Mouse (Mus musculus) liver, embryonic 11.5 days (tissue): ENCODE results near the gene Id3. TPM values are rescaled to one million over a fixed set of nuclear protein-coding genes. Genes with fewer than 3 reads are reported as not detected.

ENCODE experiments used
- ATAC-seq: fragments of 200-750 bp; cut with Nextera tagmentation; replicated peaks from 2 replicates; pipeline ENCODE4 v1.8.0; 2017; ENCODE audit warnings: moderate number of reproducible peaks, mild to moderate bottlenecking, moderate TSS enrichment, moderate library complexity; ENCODE audit not compliant: low FRiP score
- DNase-seq: peaks from one replicate; pipeline ENCODE4 v3.0.0-alpha.2; 2017; ENCODE audit warnings: low spot score
- H3K27ac ChIP-seq: fragments of 300-500 bp; sonication (generic); 2 replicates; pipeline ENCODE4 v1.5.1; 2014; ENCODE audit warnings: mild to moderate bottlenecking, low read depth, low read length, control low read depth
- H3K27me3 ChIP-seq: fragments of 300-500 bp; sonication (generic); replicated peaks from 2 replicates; pipeline ENCODE4 v1.6.1; 2014; ENCODE audit warnings: low read length, mixed read lengths; ENCODE audit not compliant: control insufficient read depth, insufficient read depth
- H3K36me3 ChIP-seq: fragments of 300-500 bp; sonication (generic); 2 replicates; pipeline ENCODE4 v1.6.1; 2014; ENCODE audit warnings: mild to moderate bottlenecking, low read length, moderate library complexity, mixed read lengths; ENCODE audit not compliant: control insufficient read depth, insufficient read depth
- H3K4me1 ChIP-seq: fragments of 300-500 bp; sonication (generic); replicated peaks from 2 replicates; pipeline ENCODE4 v1.6.1; 2014; ENCODE audit warnings: low read length, mixed read lengths; ENCODE audit not compliant: control insufficient read depth, insufficient read depth
- H3K4me2 ChIP-seq: fragments of 300-500 bp; sonication (generic); 2 replicates; pipeline ENCODE4 v1.6.1; 2014; ENCODE audit warnings: mild to moderate bottlenecking, control low read depth, moderate library complexity
- H3K4me3 ChIP-seq: fragments of 300-500 bp; sonication (generic); 2 replicates; pipeline ENCODE4 v1.5.1; 2014; ENCODE audit warnings: low read depth, low read length, control low read depth
- H3K9ac ChIP-seq: fragments of 300-500 bp; sonication (generic); 2 replicates; pipeline ENCODE4 v1.6.1; 2014; ENCODE audit warnings: low read depth, low read length, control low read depth
- H3K9me3 ChIP-seq: fragments of 300-500 bp; sonication (generic); 2 replicates; pipeline ENCODE4 v1.6.1; 2016; ENCODE audit warnings: low read length, inconsistent platforms, mixed read lengths; ENCODE audit not compliant: control insufficient read depth
- WGBS: fragments of 180-500 bp; shearing (Covaris S2); extraction: QIAGEN DNeasy Blood & Tissue Kit; methylation state at CpG from one replicate; pipeline ENCODE4 v1.1.7; 2014; 5-methylcytosine and 5-hydroxymethylcytosine counted together
- polyA plus RNA-seq: library from polyadenylated mRNA; unstranded; fragments of >200 nt; fragmentation: Nextera tagmentation; extraction: Ambion mirVana; gene quantifications from 2 replicates; pipeline ENCODE4 v1.2.1, GENCODE M21; 2014

Gene Id3
- polyA plus RNA-seq, 1 experiment from 2014 or later = 200 TPM

DNA sequence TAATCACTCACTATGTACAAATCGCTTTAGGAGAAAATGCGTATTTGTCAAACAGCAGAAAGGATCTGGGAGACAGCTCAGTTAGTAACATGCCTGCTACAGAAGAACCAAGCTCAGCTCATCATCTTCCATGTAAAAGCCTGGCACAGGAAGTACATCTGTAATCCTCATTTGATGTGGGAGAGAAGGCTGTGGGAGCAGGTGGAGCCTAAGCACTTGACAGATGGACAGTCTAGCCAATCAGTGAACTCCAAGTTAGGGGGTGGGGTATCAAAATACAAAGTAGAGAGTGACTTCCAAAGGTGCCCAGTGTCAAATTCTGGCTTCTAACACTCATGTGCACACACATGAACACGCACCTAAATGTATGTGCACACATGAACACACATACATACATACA lies 22.1 kb upstream of the Id3 start:
- Histone ChIP-seq H3K4me3 (no peak overlapping the region), H3K9ac (no peak overlapping the region), H3K27me3 (0 out of 2 replicates have a peak, but pooled peaks cover 5% of the 10 kb centered on the region), H3K36me3 (no peaks in the 10 kb centered on the region), H3K4me2 (no peak overlapping the region), H3K4me1 (peaks cover 8% of the 10 kb centered on the region), H3K9me3 (no peaks in the 10 kb centered on the region), H3K27ac (no peak overlapping the region)
- ATAC-seq (no peak), DNase-seq (no peak)
- WGBS = 84% methylated on average over 3 of the region's 3 CpGs

DNA sequence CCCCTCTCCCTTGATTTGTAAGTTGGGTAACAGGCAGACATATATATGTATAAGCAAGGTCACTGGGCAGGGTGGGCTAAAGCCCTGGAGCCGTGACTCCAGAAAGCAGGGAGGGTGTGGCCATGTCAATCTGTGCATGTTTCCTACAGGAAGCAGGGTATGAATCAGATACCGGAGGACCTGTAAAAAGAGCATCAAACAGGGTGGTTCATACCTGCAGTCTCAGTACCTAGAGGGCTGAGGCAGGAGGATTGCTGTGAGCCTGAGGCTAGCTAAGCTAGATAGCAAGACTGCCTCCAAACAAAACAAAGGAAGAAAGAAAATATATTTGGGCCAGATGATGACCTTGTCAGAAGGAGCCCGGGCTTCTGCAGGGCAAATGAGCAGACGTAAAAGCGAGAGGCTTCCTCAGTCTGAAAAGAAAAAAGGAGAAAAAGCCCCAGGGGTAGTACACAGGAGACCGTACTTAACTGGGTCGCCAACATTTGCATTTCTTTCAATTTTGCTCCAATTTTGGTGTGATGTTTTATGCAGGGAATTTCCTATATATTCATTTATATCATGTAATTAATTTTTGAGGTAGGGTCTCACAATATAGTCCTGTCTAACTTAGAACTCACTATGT lies 21.3 kb upstream of the Id3 start:
- Histone ChIP-seq H3K4me1 (peaks cover 5% of the 10 kb centered on the region), H3K9me3 (no peaks in the 10 kb centered on the region), H3K9ac (no peak overlapping the region), H3K36me3 (no peaks in the 10 kb centered on the region), H3K4me3 (no peak overlapping the region), H3K27ac (no peak overlapping the region), H3K4me2 (no peak overlapping the region), H3K27me3 (peaks cover 3% of the 10 kb centered on the region; the same call in 1 of the 2 replicates)
- DNase-seq (no peak), ATAC-seq (no peak)
- WGBS = 79% methylated on average over 7 of the region's 7 CpGs

DNA sequence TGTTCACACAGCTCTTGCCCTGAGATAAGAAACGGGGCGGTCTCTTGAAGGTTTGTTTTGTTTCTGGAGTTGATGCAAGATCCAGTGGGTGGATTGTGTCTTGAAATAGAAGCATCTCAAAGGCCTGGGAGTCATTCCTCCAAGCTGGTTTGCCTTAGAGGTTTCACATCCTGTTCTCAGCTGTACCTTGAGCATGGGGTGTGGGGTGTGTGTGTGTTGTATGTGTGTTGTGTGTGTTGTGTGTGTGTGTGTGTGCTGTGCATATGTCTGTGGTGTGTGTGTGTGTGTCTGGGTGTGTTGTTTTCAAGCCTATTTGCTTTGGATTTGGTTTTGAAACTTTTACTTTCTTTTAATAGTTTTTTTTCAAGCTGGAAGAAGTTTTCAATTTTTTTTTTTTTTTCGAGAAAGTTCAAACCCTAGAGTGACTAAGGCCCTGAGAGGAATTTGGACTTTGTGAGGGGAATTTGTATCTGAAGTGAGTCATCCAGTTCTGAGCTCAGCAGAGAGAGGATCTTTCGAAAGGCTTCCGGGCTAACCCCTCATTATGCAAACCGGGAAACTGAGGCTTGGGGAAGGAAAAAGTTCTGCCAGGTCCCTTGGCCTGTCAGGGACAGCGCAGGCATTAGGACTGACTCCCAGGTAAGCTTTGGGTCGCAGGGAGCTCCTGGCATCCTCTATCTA lies 20.0 kb upstream of the Id3 start:
- ATAC-seq (no peak), DNase-seq (no peak)
- Histone ChIP-seq H3K27ac (no peak overlapping the region), H3K4me3 (no peak overlapping the region), H3K27me3 (peaks cover 2% of the 10 kb centered on the region; the same call in 1 of the 2 replicates), H3K36me3 (no peaks in the 10 kb centered on the region), H3K4me1 (peaks cover 11% of the 10 kb centered on the region), H3K4me2 (no peak overlapping the region), H3K9ac (no peak overlapping the region), H3K9me3 (no peaks in the 10 kb centered on the region)
- WGBS = 50% methylated on average over 8 of the region's 8 CpGs

DNA sequence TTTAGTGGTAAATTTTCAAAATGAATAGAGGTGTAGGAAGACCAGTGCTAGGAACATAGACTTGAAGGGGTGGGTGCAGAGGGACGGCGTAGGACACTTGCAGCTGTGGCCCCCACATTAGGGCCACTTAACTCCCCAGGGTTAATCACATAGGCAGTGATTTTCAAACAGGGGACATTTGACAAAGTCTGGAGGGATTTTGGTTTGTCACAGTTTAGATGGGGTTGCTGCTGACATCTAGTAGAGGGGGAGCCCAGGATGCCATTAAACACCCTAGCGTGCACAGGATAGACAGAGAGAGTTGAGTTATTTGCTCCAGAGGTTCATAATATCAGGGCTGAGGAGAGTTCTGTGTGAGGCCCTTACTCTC lies 19.5 kb upstream of the Id3 start:
- Histone ChIP-seq H3K27me3 (peaks cover 2% of the 10 kb centered on the region; the same call in 1 of the 2 replicates), H3K9ac (no peak overlapping the region), H3K4me1 (peaks cover 11% of the 10 kb centered on the region), H3K27ac (no peak overlapping the region), H3K36me3 (no peaks in the 10 kb centered on the region), H3K9me3 (no peaks in the 10 kb centered on the region), H3K4me2 (no peak overlapping the region), H3K4me3 (no peak overlapping the region)
- WGBS = 93% methylated on average over 3 of the region's 3 CpGs
- DNase-seq (no peak), ATAC-seq (no peak)

DNA sequence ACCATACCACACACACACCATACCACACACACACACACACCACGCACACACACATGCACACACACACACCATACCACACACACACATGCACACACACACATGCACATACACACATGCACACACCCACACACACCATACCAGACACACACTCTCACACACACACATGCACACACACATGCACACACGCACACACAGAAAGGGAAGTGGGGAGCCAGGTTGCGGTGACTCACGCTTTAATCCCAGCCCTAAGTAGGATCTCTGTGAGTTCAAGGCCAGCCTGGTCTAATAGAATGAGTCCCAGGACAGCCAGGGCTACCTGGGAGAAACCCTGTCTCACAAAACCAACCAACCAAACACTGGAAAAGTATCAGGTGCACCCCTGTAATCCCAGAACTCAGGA lies 18.7 kb upstream of the Id3 start:
- Histone ChIP-seq H3K9ac (no peak overlapping the region), H3K36me3 (no peaks in the 10 kb centered on the region), H3K9me3 (no peaks in the 10 kb centered on the region), H3K27me3 (peaks cover 2% of the 10 kb centered on the region; the same call in 1 of the 2 replicates), H3K27ac (no peak overlapping the region), H3K4me1 (peaks cover 11% of the 10 kb centered on the region), H3K4me2 (no peak overlapping the region), H3K4me3 (no peak overlapping the region)
- 85% methylated on average over 4 of the region's 4 CpGs for WGBS
- no peak for DNase-seq
- no peak for ATAC-seq

DNA sequence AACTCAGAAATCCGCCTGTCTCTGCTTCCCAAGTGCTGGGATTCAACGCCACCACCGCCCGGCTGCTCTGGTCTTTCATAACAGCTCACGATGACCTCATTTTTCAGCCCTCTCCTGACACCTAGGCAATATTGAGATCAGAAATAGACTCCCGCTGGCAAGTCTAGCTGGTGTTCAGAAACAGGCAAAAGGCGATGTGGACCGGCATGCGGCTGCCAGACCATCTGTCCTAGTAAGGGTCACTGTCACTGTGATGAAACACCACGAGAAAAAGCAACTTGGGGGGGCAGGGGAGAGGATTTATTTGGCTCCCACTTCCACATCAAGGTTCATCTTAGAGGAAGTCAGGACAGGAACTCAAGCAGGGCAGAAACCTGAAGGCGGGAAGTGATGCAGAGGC lies 17.8 kb upstream of the Id3 start:
- H3K4me2 ChIP-seq = no peak overlapping the region
- peaks cover 3% of the 10 kb centered on the region for H3K27me3 ChIP-seq
- no peaks in the 10 kb centered on the region for H3K9me3 ChIP-seq
- ATAC-seq (no peak), DNase-seq (no peak)
- H3K36me3 ChIP-seq = no peaks in the 10 kb centered on the region
- H3K4me3 ChIP-seq = no peak overlapping the region
- no peak overlapping the region for H3K9ac ChIP-seq
- peaks cover 11% of the 10 kb centered on the region for H3K4me1 ChIP-seq
- WGBS = 80% methylated on average over 11 of the region's 11 CpGs
- H3K27ac ChIP-seq = no peak overlapping the region

DNA sequence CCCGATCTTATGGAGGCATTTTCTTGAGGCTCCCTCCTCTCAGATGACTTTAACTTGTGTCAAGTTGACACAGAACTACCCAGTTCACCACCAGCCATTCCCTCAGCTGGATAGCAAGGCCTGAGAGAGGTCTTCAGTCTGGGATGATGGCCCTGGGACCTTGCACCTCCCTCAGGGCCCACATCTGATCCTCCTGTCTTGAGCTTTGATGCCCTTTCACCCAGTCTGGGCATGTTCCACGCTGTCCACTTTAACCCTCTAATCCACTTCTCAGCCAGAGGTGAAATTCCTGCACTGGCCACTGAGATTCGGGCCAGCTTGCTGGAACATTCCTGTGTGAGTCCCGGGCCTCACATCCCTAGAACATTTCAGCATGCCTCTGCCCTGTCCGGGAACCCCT lies 17.3 kb upstream of the Id3 start:
- ATAC-seq (no peak), DNase-seq (no peak)
- Histone ChIP-seq H3K36me3 (no peaks in the 10 kb centered on the region), H3K4me3 (no peak overlapping the region), H3K4me2 (no peak overlapping the region), H3K9ac (no peak overlapping the region), H3K27me3 (peaks cover 5% of the 10 kb centered on the region), H3K9me3 (no peaks in the 10 kb centered on the region), H3K27ac (no peak overlapping the region), H3K4me1 (peaks cover 11% of the 10 kb centered on the region)
- WGBS = 73% methylated on average over 5 of the region's 5 CpGs

DNA sequence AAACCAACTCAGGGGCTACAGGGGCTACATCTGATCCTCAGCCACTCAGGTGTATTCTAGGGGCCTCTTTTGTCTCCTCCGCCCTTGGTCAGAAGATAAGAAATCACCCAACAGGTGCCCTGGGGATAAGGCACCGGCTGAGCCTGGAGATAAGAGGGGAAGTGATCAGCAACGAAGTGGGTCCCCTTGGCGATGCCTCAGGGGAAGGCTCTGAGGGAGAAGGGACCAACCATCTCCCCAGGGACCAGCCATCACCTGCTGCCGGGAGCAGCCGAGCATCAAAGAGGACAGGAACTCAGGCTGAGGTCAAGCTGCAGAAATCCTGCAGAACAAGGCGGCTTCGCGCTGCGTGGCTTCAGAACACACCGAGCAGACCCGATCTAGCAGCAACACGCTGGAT lies 15.6 kb upstream of the Id3 start:
- Histone ChIP-seq H3K27ac (no peak overlapping the region), H3K9me3 (no peaks in the 10 kb centered on the region), H3K4me1 (peaks cover 11% of the 10 kb centered on the region), H3K36me3 (no peaks in the 10 kb centered on the region), H3K4me3 (no peak overlapping the region), H3K9ac (no peak overlapping the region), H3K27me3 (peaks cover 6% of the 10 kb centered on the region), H3K4me2 (no peak overlapping the region)
- WGBS = 48% methylated on average over 13 of the region's 13 CpGs
- no peak for ATAC-seq
- DNase-seq = no peak

DNA sequence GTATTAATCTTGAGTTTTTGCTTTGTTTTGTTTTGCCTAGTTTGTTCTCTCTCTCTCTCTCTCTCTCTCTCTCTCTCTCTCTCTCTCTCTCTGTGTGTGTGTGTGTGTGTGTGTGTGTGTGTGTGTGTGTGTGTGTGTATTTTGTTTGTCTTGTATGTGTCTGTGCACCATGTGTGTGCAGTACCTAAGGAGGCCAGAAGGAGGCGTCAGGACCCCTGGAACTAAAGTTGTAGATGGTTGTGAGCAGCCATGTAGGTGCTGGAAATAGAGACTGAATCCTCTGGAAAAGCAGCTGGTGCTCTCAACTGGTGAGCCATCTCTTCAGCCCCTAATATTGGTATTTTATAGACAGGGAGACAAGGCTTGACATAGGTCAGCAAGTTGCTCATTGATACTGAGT lies 13.5 kb upstream of the Id3 start:
- Histone ChIP-seq H3K36me3 (no peaks in the 10 kb centered on the region), H3K27me3 (peaks cover 22% of the 10 kb centered on the region), H3K9ac (no peak overlapping the region), H3K9me3 (no peaks in the 10 kb centered on the region), H3K4me1 (peaks cover 6% of the 10 kb centered on the region), H3K4me3 (no peak overlapping the region), H3K4me2 (no peak overlapping the region), H3K27ac (no peak overlapping the region)
- WGBS = 78% methylated on average over 1 of the region's 1 CpGs
- DNase-seq (no peak), ATAC-seq (no peak)
